ENCODE assay signal across 24 mouse cellular contexts in the genomic region with DNA sequence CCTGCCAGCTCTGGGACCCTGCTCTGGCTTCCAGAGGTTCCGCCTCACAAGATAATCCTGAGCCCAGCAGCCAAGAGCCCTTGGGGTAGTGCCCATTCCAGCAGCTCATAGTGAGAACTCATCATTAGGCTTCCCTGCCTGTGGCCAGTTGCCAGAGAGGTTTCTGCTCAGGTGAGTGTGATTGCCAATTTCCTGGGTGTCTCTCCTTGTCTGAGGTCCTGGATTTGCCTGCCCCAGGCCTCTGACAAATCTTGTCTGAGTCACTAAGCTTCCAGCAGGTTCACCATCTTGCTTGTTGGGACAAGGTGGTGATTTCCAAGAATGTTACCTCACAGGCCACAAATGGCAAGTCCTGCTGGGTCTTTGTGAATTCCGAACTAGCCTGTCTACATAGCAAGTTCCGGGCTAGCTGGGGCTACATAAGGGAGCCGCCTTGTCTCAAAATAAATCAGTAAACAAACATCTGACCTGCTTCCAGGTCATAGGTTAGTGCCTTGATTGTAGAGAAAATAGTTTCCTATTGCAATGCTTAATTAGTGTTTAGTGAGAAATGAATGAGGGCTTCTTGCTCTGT. TPM values are rescaled to one million over a fixed set of nuclear protein-coding genes. Genes with fewer than 3 reads are reported as not detected.
DNase-seq lines count a peak whose midpoint lies in the region; ATAC-seq and TF ChIP-seq lines count a peak whose summit lies in the region.
"Had no signal": no experiment of that assay in that cellular context is flagged by ENCODE, and none has a peak within 500 bp of the region (broad histone marks: within the 10 kb centered on the region; RNA-seq: fewer than 3 reads in every experiment).

No protein-coding gene starts in this region.

- ATAC-seq in forebrain, embryonic 14.5 days: no peak
- no peak for ATAC-seq in midbrain, embryonic 13.5 days
- ATAC-seq: intestine, embryonic 15.5 days had no signal

- 73% methylated on average over 4 of the region's 4 CpGs for WGBS in forebrain, embryonic 14.5 days
- 74% methylated on average over 4 of the region's 4 CpGs for WGBS in midbrain, embryonic 13.5 days

- H3K27me3 ChIP-seq in ES-Bruce4 (ENCODE audit: control insufficient read depth, insufficient read depth, low read length, poor library complexity, severe bottlenecking): no peaks in the 10 kb centered on the region
- H3K27me3 ChIP-seq in forebrain, embryonic 14.5 days (replicated peaks; ENCODE audit: control insufficient read depth, insufficient read depth, low read length): no peaks in the 10 kb centered on the region
- no peaks in the 10 kb centered on the region for H3K27me3 ChIP-seq in midbrain, embryonic 13.5 days
- H3K27me3 ChIP-seq: embryonic facial prominence, embryonic 12.5 days; intestine, embryonic 15.5 days; kidney, embryonic 15.5 days; limb, embryonic 12.5 days had no signal

- H3K9ac ChIP-seq in ES-Bruce4 (ENCODE audit: low read depth, poor library complexity, severe bottlenecking): no peak overlapping the region
- H3K9ac ChIP-seq in forebrain, embryonic 14.5 days (ENCODE audit: low read length): no peak overlapping the region
- no peak overlapping the region for H3K9ac ChIP-seq in midbrain, embryonic 13.5 days (replicated peaks)
- H3K9ac ChIP-seq: embryonic facial prominence, embryonic 12.5 days; intestine, embryonic 15.5 days; kidney, embryonic 15.5 days; limb, embryonic 12.5 days; liver, embryonic 14.5 days had no signal

- TF ChIP-seq CTCF in ES-Bruce4 (IDR thresholded peaks at IDR 0.05; ENCODE audit: low read depth, low read length): no peak

- no peak overlapping the region for H3K4me2 ChIP-seq in forebrain, embryonic 14.5 days (ENCODE audit: low read length)
- H3K4me2 ChIP-seq in midbrain, embryonic 13.5 days (replicated peaks): no peak overlapping the region
- H3K4me2 ChIP-seq: embryonic facial prominence, embryonic 12.5 days; intestine, embryonic 15.5 days; kidney, embryonic 15.5 days; limb, embryonic 12.5 days had no signal

- H3K27ac ChIP-seq in ES-Bruce4 (ENCODE audit: insufficient read depth, low read length): peak overlapping the region; percentile 87
- peak overlapping the region; percentile 82 for H3K27ac ChIP-seq in forebrain, embryonic 14.5 days (ENCODE audit: low read depth, low read length)
- peak overlapping the region; percentile 86 for H3K27ac ChIP-seq in midbrain, embryonic 13.5 days
- H3K27ac ChIP-seq: embryonic facial prominence, embryonic 12.5 days; intestine, embryonic 15.5 days; kidney, embryonic 15.5 days; left cerebral cortex, adult 2 months; limb, embryonic 12.5 days; liver, embryonic 14.5 days had no signal

- peaks cover 10% of the 10 kb centered on the region for H3K4me1 ChIP-seq in ES-Bruce4 (ENCODE audit: control insufficient read depth, insufficient read depth, low read length)
- H3K4me1 ChIP-seq in forebrain, embryonic 14.5 days (ENCODE audit: control insufficient read depth, insufficient read depth, low read length): no peaks in the 10 kb centered on the region
- peaks cover 15% of the 10 kb centered on the region for H3K4me1 ChIP-seq in midbrain, embryonic 13.5 days (replicated peaks)
- H3K4me1 ChIP-seq: embryonic facial prominence, embryonic 12.5 days; intestine, embryonic 15.5 days; kidney, embryonic 15.5 days; limb, embryonic 12.5 days had no signal

- H3K36me3 ChIP-seq in ES-Bruce4 (ENCODE audit: control insufficient read depth, insufficient read depth, low read length, poor library complexity, severe bottlenecking): no peaks in the 10 kb centered on the region
- H3K36me3 ChIP-seq in forebrain, embryonic 14.5 days (ENCODE audit: control insufficient read depth, insufficient read depth, low read length): no peaks in the 10 kb centered on the region
- H3K36me3 ChIP-seq in midbrain, embryonic 13.5 days: no peaks in the 10 kb centered on the region
- H3K36me3 ChIP-seq: embryonic facial prominence, embryonic 12.5 days; intestine, embryonic 15.5 days; kidney, embryonic 15.5 days; limb, embryonic 12.5 days had no signal

- DNase-seq in cerebellum, postnatal 36 days: peak; percentile 16 to 24
- DNase-seq in cerebellum, adult 11-12 months: no peak
- DNase-seq in forebrain, embryonic 14.5 days (ENCODE audit: low spot score): no peak
- DNase-seq in left cerebral cortex, postnatal 36 days (ENCODE audit: low spot score in 2 of 2): no peak
- DNase-seq in lung, postnatal 25 days (ENCODE audit: low spot score): no peak
- DNase-seq: adrenal gland, adult 2 months; B cell, adult 2 months; heart, postnatal 10 days; lung, postnatal 10 days; spleen, adult 18-20 months; thymus, postnatal 14 days had no signal

- no peak overlapping the region for H3K4me3 ChIP-seq in ES-Bruce4 (ENCODE audit: low read depth, low read length)
- no peak overlapping the region for H3K4me3 ChIP-seq in forebrain, embryonic 14.5 days (ENCODE audit: low read depth, low read length)
- no peak overlapping the region for H3K4me3 ChIP-seq in midbrain, embryonic 13.5 days (replicated peaks)
- H3K4me3 ChIP-seq: embryonic facial prominence, embryonic 12.5 days; intestine, embryonic 15.5 days; kidney, embryonic 15.5 days; left cerebral cortex, adult 2 months; limb, embryonic 12.5 days had no signal

- peaks cover 23% of the 10 kb centered on the region for H3K9me3 ChIP-seq in ES-Bruce4 (replicated peaks; ENCODE audit: control insufficient read depth, insufficient read depth, low read length, poor library complexity, severe bottlenecking)
- H3K9me3 ChIP-seq in forebrain, embryonic 14.5 days (replicated peaks; ENCODE audit: control insufficient read depth, low read length): no peaks in the 10 kb centered on the region
- no peaks in the 10 kb centered on the region for H3K9me3 ChIP-seq in midbrain, embryonic 13.5 days
- H3K9me3 ChIP-seq: intestine, embryonic 15.5 days had no signal

- no peak for TF ChIP-seq POLR2A in ES-Bruce4 (IDR thresholded peaks at IDR 0.05; ENCODE audit: insufficient read depth, low read length)

- intact Hi-C loops in left cerebral cortex, postnatal 36 days (cut with DNase I): no loop called here

- no peak for TF ChIP-seq EP300 in ES-Bruce4 (IDR thresholded peaks at IDR 0.05; ENCODE audit: insufficient read depth, low read depth, low read length)

RNA-seq across cellular contexts. Expression of a gene that starts 12.1 kb away (rescaled TPM):
- polyA plus RNA-seq in ES-Bruce4 (2011; ENCODE audit: insufficient read depth, insufficient read length, low read depth, missing spikeins): 46.9 and 51.6 TPM in 2 replicates
- 26.9 and 38.6 TPM in 2 replicates for polyA plus RNA-seq in forebrain, embryonic 14.5 days (2014; fragmentation: Nextera tagmentation; extraction: Ambion mirVana)
- polyA plus RNA-seq in midbrain, embryonic 13.5 days (2015; fragmentation: Nextera tagmentation; extraction: Ambion mirVana): 34.9 and 36.9 TPM in 2 replicates
- total RNA-seq in left cerebral cortex, postnatal 36 days (2021): 10 to 100 TPM; 37.4 to 45.4 TPM

RNA-seq across cellular contexts. Expression of a gene that starts 22.5 kb away (rescaled TPM):
- polyA plus RNA-seq in ES-Bruce4 (2011; ENCODE audit: insufficient read depth, insufficient read length, low read depth, missing spikeins): 0.42 and 0.52 TPM in 2 replicates
- not detected in 2 replicates for polyA plus RNA-seq in forebrain, embryonic 14.5 days (2014; fragmentation: Nextera tagmentation; extraction: Ambion mirVana)
- 0.06 and 0.07 TPM in 2 replicates for polyA plus RNA-seq in midbrain, embryonic 13.5 days (2015; fragmentation: Nextera tagmentation; extraction: Ambion mirVana)
- under 1 TPM in 1 of 2 experiments, not detected in 1; 0.18 TPM for total RNA-seq in left cerebral cortex, postnatal 36 days (2021)
- total RNA-seq: adrenal gland, adult 2 months had no signal
- polyA plus RNA-seq: adrenal gland, adult 2 months; limb, embryonic 12.5 days; liver, embryonic 14.5 days; stomach, embryonic 16.5 days had no signal

RNA-seq across cellular contexts. Expression of a gene that starts 55.7 kb away (rescaled TPM):
- 6.5 and 7.9 TPM in 2 replicates for polyA plus RNA-seq in ES-Bruce4 (2011; ENCODE audit: insufficient read depth, insufficient read length, low read depth, missing spikeins)
- polyA plus RNA-seq in forebrain, embryonic 14.5 days (2014; fragmentation: Nextera tagmentation; extraction: Ambion mirVana): 8.4 and 9.2 TPM in 2 replicates
- 15.9 and 16.2 TPM in 2 replicates for polyA plus RNA-seq in midbrain, embryonic 13.5 days (2015; fragmentation: Nextera tagmentation; extraction: Ambion mirVana)
- 10 to 100 TPM; 13.3 to 13.8 TPM for total RNA-seq in left cerebral cortex, postnatal 36 days (2021)

RNA-seq across cellular contexts. Expression of a gene that starts 55.9 kb away (rescaled TPM):
- not detected in 2 replicates for polyA plus RNA-seq in ES-Bruce4 (2011; ENCODE audit: insufficient read depth, insufficient read length, low read depth, missing spikeins)
- polyA plus RNA-seq in forebrain, embryonic 14.5 days (2014; fragmentation: Nextera tagmentation; extraction: Ambion mirVana): not detected in 2 replicates
- 0.09 TPM in 1 of 2 replicates, not detected in the other for polyA plus RNA-seq in midbrain, embryonic 13.5 days (2015; fragmentation: Nextera tagmentation; extraction: Ambion mirVana)
- not detected for total RNA-seq in left cerebral cortex, postnatal 36 days (2021)
- total RNA-seq: adrenal gland, adult 2 months; common myeloid progenitor, adult 5-6 weeks; gastrocnemius, adult 8-10 months; heart, postnatal 10 days; layer of hippocampus, adult 8-10 months; left cerebral cortex, adult 2 months had no signal
- polyA plus RNA-seq: adrenal gland, adult 2 months; embryonic facial prominence, embryonic 12.5 days; intestine, embryonic 15.5 days; kidney, embryonic 15.5 days; limb, embryonic 12.5 days; liver, embryonic 14.5 days; neural tube, embryonic 14.5 days; stomach, embryonic 16.5 days had no signal

Comparison
In these comparisons a context has a peak if more than half of its experiments do, and no peak if none do; other contexts are left out.
1. DNase-seq: peak in cerebellum, postnatal 36 days (2 of 2); none in cerebellum, adult 11-12 months (single experiment), forebrain, embryonic 14.5 days (single experiment), left cerebral cortex, postnatal 36 days (0 of 2) and lung, postnatal 25 days (single experiment).
2. Peak in every context shown above with its lines, with median percentiles within 50 percentile points of each other: H3K27ac ChIP-seq.